Comparison of ENCODE assay signal across 10 mouse cellular contexts in genomic region chr9:37530888-37531705, GRCm38 (mm10). TPM values are rescaled to one million over a fixed set of nuclear protein-coding genes. Genes with fewer than 3 reads are reported as not detected.
DNase-seq lines count a peak whose midpoint lies in the region; ATAC-seq and TF ChIP-seq lines count a peak whose summit lies in the region.
"Had no signal": no experiment of that assay in that cellular context is flagged by ENCODE, and none has a peak within 500 bp of the region (broad histone marks: within the 10 kb centered on the region; RNA-seq: fewer than 3 reads in every experiment).

No protein-coding gene starts in this region.

- DNase-seq in heart, adult 18-20 months, result peak; percentile 63 to 71
- no peak for DNase-seq in heart, postnatal 25 days (ENCODE audit: low spot score)
- DNase-seq in kidney, postnatal 14 days, result peak; percentile 91
- peak; percentile 85 for DNase-seq in lung, postnatal 36 days
- no peak for DNase-seq in layer of hippocampus, adult 9-10 months (ENCODE audit: low spot score)

- H3K4me2 ChIP-seq in heart, embryonic 16.5 days (ENCODE audit: low read depth, low read length), result peak overlapping the region; percentile 85
- peak overlapping the region; percentile 73 for H3K4me2 ChIP-seq in stomach, embryonic 16.5 days (ENCODE audit: low read depth, low read length)

- H3K4me1 ChIP-seq in cortical plate, adult 2 months (ENCODE audit: control insufficient read depth, insufficient read depth, low read length), result peaks cover 2% of the 10 kb centered on the region; the same call in 1 of the 2 replicates
- peaks cover 23% of the 10 kb centered on the region for H3K4me1 ChIP-seq in heart, embryonic 16.5 days (ENCODE audit: control insufficient read depth, insufficient read depth, low read length)
- H3K4me1 ChIP-seq in stomach, embryonic 16.5 days (ENCODE audit: control insufficient read depth, insufficient read depth, low read length), result peaks cover 29% of the 10 kb centered on the region

- no peaks in the 10 kb centered on the region for H3K9me3 ChIP-seq in heart, embryonic 16.5 days (replicated peaks; ENCODE audit: control insufficient read depth, low read length)
- H3K9me3 ChIP-seq in stomach, embryonic 16.5 days (replicated peaks; ENCODE audit: control insufficient read depth, low read length), result no peaks in the 10 kb centered on the region
- H3K9me3 ChIP-seq: G1E had no signal

- intact Hi-C loops in heart, postnatal 25 days (cut with DNase I), result no loop called here

- ATAC-seq in heart, embryonic 16.5 days (replicated peaks; ENCODE audit: extremely low read depth, insufficient read depth, low FRiP score), result no peak; the same call in 1 of the 2 replicates
- peak; percentile 84 for ATAC-seq in stomach, embryonic 16.5 days (ENCODE audit: insufficient read depth, low FRiP score)

- no peak for TF ChIP-seq CTCF in cortical plate, adult 2 months (IDR thresholded peaks at IDR 0.05; ENCODE audit: extremely low read depth, insufficient read depth, low read length)

- no peak for TF ChIP-seq POLR2A in cortical plate, adult 2 months (IDR thresholded peaks at IDR 0.05; ENCODE audit: extremely low read depth, insufficient read depth, low read length)

- H3K36me3 ChIP-seq in heart, embryonic 16.5 days (ENCODE audit: control insufficient read depth, insufficient read depth), result peaks cover 8% of the 10 kb centered on the region; the same call in 1 of the 2 replicates
- H3K36me3 ChIP-seq in stomach, embryonic 16.5 days (ENCODE audit: control insufficient read depth, insufficient read depth, low read length), result no peaks in the 10 kb centered on the region

- 5% methylated on average over 31 of the region's 31 CpGs for WGBS in heart, embryonic 16.5 days
- 5% methylated on average over 31 of the region's 31 CpGs for WGBS in stomach, embryonic 16.5 days

- H3K4me3 ChIP-seq in cortical plate, adult 2 months (ENCODE audit: insufficient read depth, low read length), result peak overlapping the region; percentile 20
- peak overlapping the region; percentile 56 for H3K4me3 ChIP-seq in heart, embryonic 16.5 days (ENCODE audit: low read length)
- peak overlapping the region; percentile 45 for H3K4me3 ChIP-seq in stomach, embryonic 16.5 days (replicated peaks; ENCODE audit: low read length)

- H3K9ac ChIP-seq in heart, embryonic 16.5 days (ENCODE audit: low read length), result peak overlapping the region; percentile 71
- peak overlapping the region; percentile 66 for H3K9ac ChIP-seq in stomach, embryonic 16.5 days (ENCODE audit: low read length)

- H3K27ac ChIP-seq in cortical plate, adult 2 months (ENCODE audit: insufficient read depth, low read length), result peak overlapping the region; percentile 68
- peak overlapping the region; percentile 84 for H3K27ac ChIP-seq in heart, embryonic 16.5 days (ENCODE audit: low read length)
- H3K27ac ChIP-seq in stomach, embryonic 16.5 days (ENCODE audit: low read length), result peak overlapping the region; percentile 64
- H3K27ac ChIP-seq: macrophage had no signal

- H3K27me3 ChIP-seq in heart, embryonic 16.5 days (ENCODE audit: control insufficient read depth, insufficient read depth, low read length), result peaks cover 13% of the 10 kb centered on the region
- peaks cover 11% of the 10 kb centered on the region; the same call in 1 of the 2 replicates for H3K27me3 ChIP-seq in stomach, embryonic 16.5 days (ENCODE audit: control insufficient read depth, insufficient read depth, low read length)

RNA-seq across cellular contexts. Expression of gene Esam, which starts 3.2 kb away (rescaled TPM):
- 10 to 100 TPM; 67.1 to 69.5 TPM for total RNA-seq in heart, adult 18-20 months (2021)
- total RNA-seq in heart, postnatal 25 days (2021), result 10 to 100 TPM; 62.5 to 77.7 TPM
- polyA plus RNA-seq in cortical plate, adult 2 months (2012; rRNA removed), result 35.1 and 36.6 TPM in 2 replicates
- 92.1 and 101 TPM in 2 replicates for polyA plus RNA-seq in heart, embryonic 16.5 days (2015; fragmentation: Nextera tagmentation; extraction: Ambion mirVana)
- polyA plus RNA-seq in stomach, embryonic 16.5 days (2015; fragmentation: Nextera tagmentation; extraction: Ambion mirVana), result 58.2 and 58.6 TPM in 2 replicates
- total RNA-seq: G1E had no signal
- polyA plus RNA-seq: G1E had no signal

RNA-seq across cellular contexts. Expression of gene Vsig2, which starts 8.0 kb away (rescaled TPM):
- 1 to 10 TPM; 3.9 to 4.9 TPM for total RNA-seq in heart, adult 18-20 months (2021)
- 1 to 10 TPM; 4.1 to 4.7 TPM for total RNA-seq in heart, postnatal 25 days (2021)
- 6.6 and 7.6 TPM in 2 replicates for polyA plus RNA-seq in cortical plate, adult 2 months (2012; rRNA removed)
- 2.1 and 5.3 TPM in 2 replicates for polyA plus RNA-seq in heart, embryonic 16.5 days (2015; fragmentation: Nextera tagmentation; extraction: Ambion mirVana)
- polyA plus RNA-seq in stomach, embryonic 16.5 days (2015; fragmentation: Nextera tagmentation; extraction: Ambion mirVana), result 96.0 and 120 TPM in 2 replicates
- polyA plus RNA-seq: G1E, macrophage had no signal

RNA-seq across cellular contexts. Expression of gene Nrgn, which starts 21.6 kb away (rescaled TPM):
- total RNA-seq in heart, adult 18-20 months (2021), result 1 to 10 TPM; 5.7 to 6.2 TPM
- 1 to 10 TPM; 3.2 to 6.7 TPM for total RNA-seq in heart, postnatal 25 days (2021)
- 2,488 and 2,563 TPM in 2 replicates for polyA plus RNA-seq in cortical plate, adult 2 months (2012; rRNA removed)
- polyA plus RNA-seq in heart, embryonic 16.5 days (2015; fragmentation: Nextera tagmentation; extraction: Ambion mirVana), result 3.4 and 4.3 TPM in 2 replicates
- polyA plus RNA-seq in stomach, embryonic 16.5 days (2015; fragmentation: Nextera tagmentation; extraction: Ambion mirVana), result 4.4 and 4.5 TPM in 2 replicates

RNA-seq across cellular contexts. Expression of gene Siae, which starts 24.4 kb away (rescaled TPM):
- 1 to 10 TPM; 8.3 to 9.1 TPM for total RNA-seq in heart, adult 18-20 months (2021)
- 1 to 10 TPM; 8.4 to 8.7 TPM for total RNA-seq in heart, postnatal 25 days (2021)
- 22.2 and 24.2 TPM in 2 replicates for polyA plus RNA-seq in cortical plate, adult 2 months (2012; rRNA removed)
- polyA plus RNA-seq in heart, embryonic 16.5 days (2015; fragmentation: Nextera tagmentation; extraction: Ambion mirVana), result 9.2 and 10.9 TPM in 2 replicates
- 11.9 and 13.3 TPM in 2 replicates for polyA plus RNA-seq in stomach, embryonic 16.5 days (2015; fragmentation: Nextera tagmentation; extraction: Ambion mirVana)

RNA-seq across cellular contexts. Expression of gene Msantd2, which starts 42.0 kb away (rescaled TPM):
- 1 to 10 TPM; 5.9 to 7.9 TPM for total RNA-seq in heart, adult 18-20 months (2021)
- 1 to 10 TPM; 7.8 to 8.0 TPM for total RNA-seq in heart, postnatal 25 days (2021)
- polyA plus RNA-seq in cortical plate, adult 2 months (2012; rRNA removed), result 35.4 and 36.7 TPM in 2 replicates
- 11.1 and 11.4 TPM in 2 replicates for polyA plus RNA-seq in heart, embryonic 16.5 days (2015; fragmentation: Nextera tagmentation; extraction: Ambion mirVana)
- 15.3 and 16.1 TPM in 2 replicates for polyA plus RNA-seq in stomach, embryonic 16.5 days (2015; fragmentation: Nextera tagmentation; extraction: Ambion mirVana)

Comparison
In these comparisons a context has a peak if more than half of its experiments do, and no peak if none do; other contexts are left out.
1. DNase-seq: peak in heart, adult 18-20 months (2 of 2), kidney, postnatal 14 days (single experiment) and lung, postnatal 36 days (single experiment); none in heart, postnatal 25 days (single experiment) and layer of hippocampus, adult 9-10 months (single experiment).
2. RNA of gene Vsig2, which starts 8.0 kb away (polyA plus RNA-seq): 96.0 to 120 TPM in stomach, embryonic 16.5 days; 6.6 to 7.6 TPM in cortical plate, adult 2 months and 2.1 to 5.3 TPM in heart, embryonic 16.5 days; every median in the first group is over 10 times any median in the second.
3. RNA of gene Nrgn, which starts 21.6 kb away (polyA plus RNA-seq): 2,488 to 2,563 TPM in cortical plate, adult 2 months; 4.4 to 4.5 TPM in stomach, embryonic 16.5 days and 3.4 to 4.3 TPM in heart, embryonic 16.5 days; every median in the first group is over 100 times any median in the second.
4. Peak in every context shown above with its lines, with median percentiles within 50 percentile points of each other: H3K27ac ChIP-seq and H3K4me3 ChIP-seq.